Mouse (Mus musculus) bone marrow, adult 2 months (tissue): ENCODE data around the gene Bbs5. TPM values are rescaled to one million over a fixed set of nuclear protein-coding genes. Genes with fewer than 3 reads are reported as not detected.

Source experiments
- H3K27ac ChIP-seq: fragments of 200-500 bp; 2 replicates; pipeline ENCODE4 v1.5.1; 2012; ENCODE audit warnings: low read depth, mild to moderate bottlenecking, control low read depth, inconsistent platforms, low read length; ENCODE audit not compliant: control insufficient read depth, poor library complexity, insufficient read depth
- H3K4me1 ChIP-seq: fragments of 200-500 bp; 2 replicates; pipeline ENCODE4 v1.6.1; 2011; ENCODE audit warnings: low read length; ENCODE audit not compliant: control insufficient read depth, insufficient read depth
- H3K4me3 ChIP-seq: fragments of 200-500 bp; replicated peaks from 2 replicates; pipeline ENCODE3; 2011; ENCODE audit warnings: mild to moderate bottlenecking, low read depth, low read length, control low read depth; ENCODE audit not compliant: control insufficient read depth
- CTCF ChIP-seq: fragments of 200-500 bp; IDR thresholded peaks from 2 replicates; pipeline ENCODE4 v1.5.1; 2011; ENCODE audit warnings: low read length, control low read depth; ENCODE audit not compliant: control insufficient read depth, insufficient read depth
- POLR2A ChIP-seq: fragments of 200-500 bp; IDR thresholded peaks from 2 replicates; pipeline ENCODE4 v1.6.1; 2011; ENCODE audit warnings: low read depth, mild to moderate bottlenecking, control low read depth, low read length, borderline replicate concordance; ENCODE audit not compliant: control insufficient read depth
- WGBS: fragments of 180-500 bp; shearing (Covaris S2); methylation state at CpG from one replicate; pipeline ENCODE4 v1.1.7; 2018; 5-methylcytosine and 5-hydroxymethylcytosine counted together
- polyA plus RNA-seq: library from polyadenylated mRNA; stranded (reverse); fragments of >200 nt; gene quantifications from 2 replicates; pipeline ENCODE4 v1.2.4, GENCODE M21; 2011; ENCODE audit warnings: low replicate concordance; ENCODE audit not compliant: missing spikeins, insufficient read depth, insufficient read length

The Bbs5 gene
- polyA plus RNA-seq, 1 experiment = 5.6 TPM

DNA sequence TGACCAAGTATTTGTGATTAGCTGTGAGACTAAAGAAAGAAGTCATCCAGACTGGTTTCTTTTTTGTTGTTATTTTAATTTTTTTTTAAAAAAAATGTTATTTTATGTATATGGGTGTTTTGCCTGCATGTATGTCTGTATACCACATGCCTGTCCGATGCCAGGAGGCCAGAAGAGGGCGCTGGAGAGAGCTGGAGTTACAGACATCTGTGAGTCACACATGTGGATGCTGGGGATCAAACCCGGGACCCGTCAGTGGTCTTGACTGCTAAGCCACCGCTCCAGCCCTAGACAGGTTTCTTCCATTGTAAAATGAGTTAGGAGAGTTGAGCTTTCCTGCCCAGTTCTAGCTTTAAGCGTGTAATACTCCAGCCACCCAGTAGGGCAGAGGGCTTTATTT is 33.0 kb downstream of the Bbs5 start:
- no peak for TF ChIP-seq CTCF
- TF ChIP-seq POLR2A = no peak
- Histone ChIP-seq H3K27ac (no peak overlapping the region), H3K4me1 (no peaks in the 10 kb centered on the region), H3K4me3 (no peak overlapping the region)
- 64% methylated on average over 6 of the region's 6 CpGs for WGBS

DNA sequence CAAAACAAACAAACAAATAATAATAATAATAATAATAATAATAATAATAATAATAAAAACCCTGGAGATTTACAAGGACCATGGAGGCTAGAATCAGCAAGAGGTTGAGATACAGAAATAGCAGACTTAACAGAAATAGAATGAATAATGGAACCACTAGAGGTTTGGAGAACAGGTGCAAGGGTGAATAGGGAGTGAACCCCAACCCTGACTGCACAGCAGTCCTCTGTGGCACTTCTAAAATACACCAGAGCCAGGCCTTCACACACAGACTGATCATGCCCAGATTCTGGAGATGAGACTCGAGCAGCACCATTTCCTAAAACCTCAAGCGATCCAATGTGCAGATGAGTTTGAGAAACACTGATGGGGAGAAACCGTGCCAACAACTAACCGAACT is 35.0 kb downstream of the Bbs5 start:
- Histone ChIP-seq H3K4me3 (no peak overlapping the region), H3K4me1 (no peaks in the 10 kb centered on the region), H3K27ac (no peak overlapping the region)
- no peak for TF ChIP-seq POLR2A
- TF ChIP-seq CTCF = no peak
- 80% methylated on average over 4 of the region's 4 CpGs for WGBS

DNA sequence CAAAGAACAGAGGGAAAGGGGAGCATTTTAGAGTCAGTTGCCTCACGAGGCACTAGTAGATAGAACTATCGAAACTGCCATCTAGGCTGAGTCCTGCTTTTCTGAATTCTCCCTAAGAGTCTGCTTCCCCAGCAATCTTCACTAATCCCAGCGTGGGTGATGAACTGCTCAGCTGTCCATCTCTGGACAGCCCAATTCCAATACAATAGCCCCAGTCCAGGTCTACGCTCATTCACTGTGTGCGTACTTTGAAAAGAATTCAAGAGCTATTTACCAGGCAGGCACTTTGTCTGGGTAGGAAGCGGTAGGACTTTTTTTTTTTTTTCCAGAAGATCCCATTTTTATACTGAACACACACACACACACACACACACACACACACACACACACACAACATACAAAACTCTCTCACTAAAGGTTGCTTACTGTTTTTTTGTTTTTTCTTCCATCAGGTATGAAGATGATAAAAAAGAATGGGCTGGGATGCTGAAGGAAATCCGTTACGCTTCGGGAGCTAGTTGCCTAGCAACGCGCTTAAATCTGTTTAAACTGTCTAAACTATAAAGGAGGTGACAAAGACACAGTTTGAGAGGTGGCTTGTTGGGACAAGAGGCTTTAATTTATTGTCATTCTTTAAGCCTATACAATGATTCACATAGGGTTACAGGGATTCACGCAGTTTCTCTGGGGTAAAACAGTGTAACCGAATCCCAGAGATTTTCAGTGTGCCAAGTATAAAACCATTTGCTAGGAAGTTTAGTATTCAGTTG is 36.2 kb downstream of the Bbs5 start:
- H3K4me3 ChIP-seq = no peak overlapping the region
- WGBS = 91% methylated on average over 13 of the region's 13 CpGs
- H3K27ac ChIP-seq = no peak overlapping the region
- no peaks in the 10 kb centered on the region for H3K4me1 ChIP-seq
- no peak for TF ChIP-seq CTCF
- no peak for TF ChIP-seq POLR2A

DNA sequence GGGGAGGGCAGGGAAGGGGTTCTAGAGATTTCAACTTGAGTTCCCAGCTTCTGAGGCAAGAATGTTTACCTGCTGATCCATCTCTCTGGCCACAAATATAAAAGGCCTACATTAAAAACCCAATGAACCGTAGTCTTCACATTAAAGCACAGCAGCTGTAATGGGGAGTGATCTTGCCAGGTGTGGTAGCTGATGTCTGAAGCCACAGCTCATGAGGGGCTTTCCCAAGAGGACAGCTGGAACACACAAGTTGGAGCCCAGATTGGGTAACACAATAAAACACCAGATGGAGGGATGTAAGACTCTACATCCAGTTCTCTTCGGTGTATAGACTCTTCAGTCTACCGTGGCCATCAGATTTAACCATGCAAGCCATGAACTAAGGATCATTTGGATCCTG is 37.5 kb downstream of the Bbs5 start:
- Histone ChIP-seq H3K27ac (no peak overlapping the region), H3K4me1 (no peaks in the 10 kb centered on the region), H3K4me3 (no peak overlapping the region)
- no peak for TF ChIP-seq CTCF
- no peak for TF ChIP-seq POLR2A
- WGBS = 76% methylated on average over 3 of the region's 3 CpGs

DNA sequence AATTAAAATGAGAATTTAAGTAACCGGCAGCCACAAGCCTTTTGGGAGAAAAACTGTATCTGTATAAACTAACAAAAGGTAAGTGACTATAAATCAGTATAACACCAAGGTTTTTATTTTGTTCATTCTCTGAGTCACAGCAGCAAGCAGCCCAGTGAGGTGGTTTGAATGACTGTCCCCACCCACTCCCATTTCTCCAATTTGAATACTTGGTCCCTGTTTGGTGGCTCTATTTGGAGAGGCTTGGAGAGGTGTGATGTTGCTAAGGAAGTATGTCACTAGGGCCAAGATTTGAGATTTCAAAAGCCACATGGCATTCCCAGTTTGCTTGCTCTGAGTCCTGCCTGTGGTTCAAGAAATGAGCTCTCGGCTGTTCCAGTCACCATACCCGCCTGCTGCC is 43.2 kb downstream of the Bbs5 start:
- WGBS = 91% methylated on average over 3 of the region's 3 CpGs
- TF ChIP-seq CTCF (no peak), POLR2A (no peak)
- H3K4me1 ChIP-seq = no peaks in the 10 kb centered on the region
- no peak overlapping the region for H3K4me3 ChIP-seq
- H3K27ac ChIP-seq = no peak overlapping the region

DNA sequence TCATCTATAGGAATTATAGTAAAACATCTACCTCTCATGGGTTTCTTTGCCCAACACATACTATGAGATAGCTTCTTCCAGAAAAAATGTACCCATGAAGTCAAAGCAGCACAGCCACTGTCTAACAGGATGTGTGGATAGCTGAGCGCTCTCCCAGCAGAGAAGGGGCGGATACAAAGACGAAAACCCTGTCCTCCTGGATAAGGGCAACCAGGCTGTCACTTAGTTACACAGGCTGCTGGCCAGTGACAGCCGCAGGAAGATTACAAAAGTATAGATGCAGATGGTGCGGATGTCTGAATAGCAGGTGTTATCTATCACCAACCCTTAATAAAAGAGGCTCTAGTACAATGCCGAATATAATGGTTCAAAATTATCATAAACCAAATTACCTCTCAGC is 43.9 kb downstream of the Bbs5 start:
- 90% methylated on average over 6 of the region's 6 CpGs for WGBS
- Histone ChIP-seq H3K4me1 (no peaks in the 10 kb centered on the region), H3K4me3 (no peak overlapping the region), H3K27ac (no peak overlapping the region)
- TF ChIP-seq CTCF = no peak
- no peak for TF ChIP-seq POLR2A

DNA sequence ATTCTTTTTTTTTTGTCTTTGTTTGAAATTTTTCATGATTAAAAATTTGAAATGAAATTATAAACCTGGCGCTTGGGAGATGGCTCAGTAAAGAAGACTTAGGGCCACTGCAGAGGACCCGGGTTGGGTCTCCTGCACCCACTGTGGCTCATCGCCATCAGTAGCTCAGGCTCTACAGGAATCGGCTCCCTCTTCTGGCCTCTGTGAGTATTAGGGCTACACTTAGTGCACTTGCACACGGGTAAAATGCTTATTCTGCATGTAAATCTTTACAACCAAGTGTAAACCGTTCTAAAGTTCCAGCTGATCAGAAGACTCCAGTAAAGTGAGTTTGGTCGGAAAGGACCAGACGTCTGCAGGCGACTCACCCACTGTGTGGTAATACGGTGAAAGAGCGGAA is 46.5 kb downstream of the Bbs5 start:
- TF ChIP-seq POLR2A (no peak), CTCF (peak; percentile 13; the same call in 1 of the 2 replicates)
- no peak overlapping the region for H3K27ac ChIP-seq
- H3K4me1 ChIP-seq = no peaks in the 10 kb centered on the region
- WGBS = 91% methylated on average over 11 of the region's 11 CpGs
- H3K4me3 ChIP-seq = no peak overlapping the region

DNA sequence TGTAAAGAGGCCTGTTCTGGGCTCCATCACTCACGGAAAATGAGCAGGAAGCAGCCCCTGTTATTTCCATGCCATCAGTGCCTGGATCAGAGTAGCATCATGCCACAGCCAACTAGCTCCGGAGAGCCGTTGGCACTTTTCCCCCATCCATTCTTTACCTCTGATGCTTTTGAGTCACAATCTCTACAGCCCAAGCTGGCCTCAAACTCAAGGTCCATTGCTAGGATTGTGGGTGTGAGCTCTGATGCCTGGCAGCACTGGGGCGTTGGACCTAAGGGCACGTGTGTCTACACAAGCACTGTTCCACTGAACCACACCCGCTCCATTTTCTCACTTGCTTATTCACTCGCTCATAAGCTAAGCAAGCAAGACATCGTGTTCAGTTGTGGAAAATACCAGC is 53.5 kb downstream of the Bbs5 start:
- Histone ChIP-seq H3K27ac (no peak overlapping the region), H3K4me1 (no peaks in the 10 kb centered on the region), H3K4me3 (no peak overlapping the region)
- TF ChIP-seq CTCF (no peak), POLR2A (no peak)
- WGBS = 91% methylated on average over 8 of the region's 8 CpGs

DNA sequence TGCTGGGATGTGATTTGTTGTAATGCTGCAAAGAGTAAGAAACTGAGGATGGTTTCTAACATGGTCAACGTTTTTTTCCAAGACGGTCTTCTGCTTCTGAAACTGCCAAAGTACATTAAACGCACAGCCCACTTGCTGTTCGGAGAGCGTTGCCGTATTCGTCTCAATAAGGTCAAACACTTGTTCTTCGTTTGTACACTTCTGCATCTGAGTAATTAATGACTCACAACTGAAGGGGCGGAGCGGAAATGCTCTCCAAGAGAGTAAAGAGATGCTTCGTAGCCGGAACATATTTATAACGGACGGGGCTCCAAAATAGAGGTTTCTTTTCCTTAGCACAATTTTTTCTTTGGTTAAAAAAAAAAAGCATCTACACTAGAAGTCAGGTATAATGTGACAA is 65.2 kb downstream of the Bbs5 start:
- no peak overlapping the region for H3K27ac ChIP-seq
- H3K4me1 ChIP-seq = peaks cover 2% of the 10 kb centered on the region
- 89% methylated on average over 14 of the region's 14 CpGs for WGBS
- H3K4me3 ChIP-seq = no peak overlapping the region
- TF ChIP-seq CTCF (no peak), POLR2A (no peak)
